Mouse (Mus musculus) lung, postnatal 0 days (tissue): ENCODE data around the gene Lrrc41. TPM values are rescaled to one million over a fixed set of nuclear protein-coding genes. Genes with fewer than 3 reads are reported as not detected.

Experiments used
- ATAC-seq: fragments of 200-750 bp; cut with Nextera tagmentation; 2 replicates; pipeline ENCODE4 v1.8.0; 2017; ENCODE audit warnings: moderate library complexity
- DNase-seq: peaks from one replicate; pipeline ENCODE4 v3.0.0-alpha.2; 2016; ENCODE audit warnings: low spot score
- H3K27ac ChIP-seq: fragments of 300-500 bp; sonication (generic); 2 replicates; pipeline ENCODE4 v1.5.1; 2014; ENCODE audit warnings: antibody characterized with exemption, mild to moderate bottlenecking, low read length, mixed read lengths
- H3K27me3 ChIP-seq: fragments of 300-500 bp; sonication (generic); replicated peaks from 2 replicates; pipeline ENCODE4 v1.6.1; 2014; ENCODE audit warnings: low read length, mixed read lengths; ENCODE audit not compliant: insufficient read depth
- H3K36me3 ChIP-seq: fragments of 300-500 bp; sonication (generic); 2 replicates; pipeline ENCODE4 v1.6.1; 2014; ENCODE audit warnings: low read length, mixed read lengths; ENCODE audit not compliant: insufficient read depth
- H3K4me1 ChIP-seq: fragments of 300-500 bp; sonication (generic); 2 replicates; pipeline ENCODE4 v1.6.1; 2014; ENCODE audit warnings: antibody characterized with exemption, low read depth, low read length, mixed read lengths; ENCODE audit not compliant: insufficient read depth
- H3K4me2 ChIP-seq: fragments of 300-500 bp; sonication (generic); replicated peaks from 2 replicates; pipeline ENCODE4 v1.6.1; 2014; ENCODE audit warnings: low read depth, mild to moderate bottlenecking, low read length, moderate library complexity, mixed read lengths
- H3K4me3 ChIP-seq: fragments of 300-500 bp; sonication (generic); 2 replicates; pipeline ENCODE4 v1.5.1; 2014; ENCODE audit warnings: low read depth, low read length
- H3K9ac ChIP-seq: fragments of 300-500 bp; sonication (generic); replicated peaks from 2 replicates; pipeline ENCODE4 v1.6.1; 2014; ENCODE audit warnings: low read depth, mild to moderate bottlenecking
- H3K9me3 ChIP-seq: fragments of 300-500 bp; sonication (generic); 2 replicates; pipeline ENCODE4 v1.6.1; 2016; ENCODE audit warnings: low read length, mixed read lengths
- CTCF ChIP-seq: IDR thresholded peaks from 2 replicates; pipeline ENCODE4 v1.5.1; 2016; ENCODE audit warnings: antibody characterized with exemption, mild to moderate bottlenecking
- EP300 ChIP-seq: IDR thresholded peaks from 2 replicates; pipeline ENCODE4 v1.6.1; 2016; ENCODE audit warnings: antibody characterized with exemption, mild to moderate bottlenecking, control low read depth
- WGBS: fragments of 180-500 bp; shearing (Covaris S2); extraction: QIAGEN DNeasy Blood & Tissue Kit; methylation state at CpG from one replicate; pipeline ENCODE4 v1.1.7; 2014; 5-methylcytosine and 5-hydroxymethylcytosine counted together
- polyA plus RNA-seq: library from polyadenylated mRNA; unstranded; fragments of >200 nt; fragmentation: Nextera tagmentation; extraction: Ambion mirVana; gene quantifications from 2 replicates; pipeline ENCODE4 v1.2.1, GENCODE M21; 2015

Lrrc41 gene
- polyA plus RNA-seq, 1 experiment from 2014 or later, result 49.0 TPM

DNA sequence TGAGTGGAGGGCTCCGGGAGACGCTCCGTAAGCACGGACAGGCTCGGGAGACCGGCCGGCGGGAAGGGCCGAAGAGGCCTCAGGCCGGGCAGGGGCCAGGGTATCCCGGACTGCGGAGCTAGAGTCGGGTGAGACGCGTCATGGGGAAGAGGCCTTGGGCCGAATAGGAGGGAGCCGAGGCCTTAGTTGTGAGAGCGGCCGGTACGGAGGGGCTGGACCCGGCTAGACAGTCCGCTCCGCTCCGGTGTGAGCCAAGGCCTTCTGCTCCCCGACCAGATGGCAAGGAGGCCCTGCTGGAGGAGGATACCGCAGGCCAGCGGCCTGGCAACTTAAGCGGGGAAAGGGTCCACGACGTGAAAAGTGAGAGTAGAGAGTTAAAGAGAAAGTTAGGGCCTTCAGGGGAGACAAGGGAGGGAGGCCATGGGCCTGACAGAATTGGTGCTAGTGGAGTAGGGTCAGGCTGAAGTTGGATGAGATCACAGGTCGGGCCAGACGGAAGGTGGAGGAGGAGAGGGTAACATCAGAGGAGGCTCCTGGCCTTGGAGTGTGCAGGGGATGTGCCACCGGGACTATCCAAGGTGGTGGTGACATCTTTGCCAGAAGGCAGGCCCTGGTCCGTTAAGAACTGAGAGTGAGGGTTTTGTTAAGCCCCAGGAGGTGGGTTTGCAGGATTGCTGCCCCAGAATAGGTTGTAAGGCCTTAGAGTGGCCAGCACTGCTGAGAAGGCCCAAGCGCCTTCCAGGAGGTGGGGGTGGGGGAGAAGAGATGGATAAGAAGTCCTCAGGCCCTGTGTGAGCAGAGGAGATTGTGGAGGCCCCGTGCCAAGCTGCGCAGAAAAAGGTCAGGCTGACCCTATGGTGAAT, 1.5 kb downstream of the Lrrc41 start:
- ATAC-seq (peak; percentile 12), DNase-seq (peak; percentile 56)
- H3K4me2 ChIP-seq, result peak overlapping the region; percentile 84
- H3K27me3 ChIP-seq, result no peaks in the 10 kb centered on the region
- no peaks in the 10 kb centered on the region for H3K9me3 ChIP-seq
- peak overlapping the region; percentile 98 for H3K9ac ChIP-seq
- peaks cover 15% of the 10 kb centered on the region; the same call in 1 of the 2 replicates for H3K4me1 ChIP-seq
- WGBS, result 1% methylated on average over 37 of the region's 37 CpGs
- TF ChIP-seq EP300, result no peak
- peaks cover 10% of the 10 kb centered on the region; the same call in 1 of the 2 replicates for H3K36me3 ChIP-seq
- peak overlapping the region; percentile 93 for H3K4me3 ChIP-seq
- peak overlapping the region; percentile 98 for H3K27ac ChIP-seq

DNA sequence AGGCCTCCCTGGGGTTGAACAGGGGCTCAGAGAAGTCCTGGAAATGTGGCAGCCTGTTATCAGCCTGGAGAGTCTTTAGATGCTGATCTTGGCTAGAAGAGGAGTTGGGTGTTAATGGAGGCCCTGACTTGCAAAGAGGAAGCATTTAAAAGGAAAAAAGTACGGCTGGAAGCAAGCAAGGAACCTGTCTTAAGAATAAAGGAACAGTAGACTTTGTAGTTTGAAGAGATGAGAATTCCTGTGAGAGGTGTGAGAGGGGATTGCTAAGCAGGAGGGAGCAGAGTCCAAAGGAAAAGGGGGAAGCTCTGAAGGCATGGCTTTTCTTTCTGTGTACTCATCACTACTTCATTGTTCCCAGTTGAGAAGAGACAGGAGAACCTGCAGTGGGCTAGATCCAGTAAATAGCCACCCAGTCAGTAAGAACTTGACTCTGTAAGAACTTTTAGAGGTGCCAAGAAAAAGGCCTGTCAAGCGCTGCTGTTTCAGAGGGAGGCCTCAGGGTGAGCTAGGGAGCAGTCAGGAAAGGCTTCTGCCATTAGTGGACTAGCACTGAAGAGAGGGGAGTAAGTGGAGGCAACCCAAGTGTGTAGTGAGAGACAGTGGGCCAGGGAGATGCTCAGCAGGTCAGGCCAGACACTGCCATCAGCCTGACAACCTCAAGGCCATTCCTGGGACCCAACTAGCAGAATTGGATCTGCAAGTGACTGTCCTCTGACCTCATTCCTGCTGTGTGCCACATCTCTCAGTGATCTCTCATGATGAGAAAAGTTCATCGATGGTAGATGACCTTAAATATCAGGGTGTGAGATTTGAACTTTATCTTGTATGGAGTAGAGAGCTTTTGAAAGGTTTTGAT, 2.4 kb downstream of the Lrrc41 start:
- peak; percentile 47 for DNase-seq
- peak overlapping the region; percentile 93 for H3K4me3 ChIP-seq
- H3K9me3 ChIP-seq, result no peaks in the 10 kb centered on the region
- peak overlapping the region; percentile 98 for H3K9ac ChIP-seq
- no peak for ATAC-seq
- WGBS, result 52% methylated on average over 3 of the region's 3 CpGs
- H3K4me2 ChIP-seq, result peak overlapping the region; percentile 84
- peaks cover 10% of the 10 kb centered on the region; the same call in 1 of the 2 replicates for H3K36me3 ChIP-seq
- H3K4me1 ChIP-seq, result peaks cover 15% of the 10 kb centered on the region; the same call in 1 of the 2 replicates
- TF ChIP-seq CTCF (peak; percentile 23; the same call in 1 of the 2 replicates), EP300 (no peak)
- H3K27me3 ChIP-seq, result no peaks in the 10 kb centered on the region
- peak overlapping the region; percentile 98 for H3K27ac ChIP-seq

DNA sequence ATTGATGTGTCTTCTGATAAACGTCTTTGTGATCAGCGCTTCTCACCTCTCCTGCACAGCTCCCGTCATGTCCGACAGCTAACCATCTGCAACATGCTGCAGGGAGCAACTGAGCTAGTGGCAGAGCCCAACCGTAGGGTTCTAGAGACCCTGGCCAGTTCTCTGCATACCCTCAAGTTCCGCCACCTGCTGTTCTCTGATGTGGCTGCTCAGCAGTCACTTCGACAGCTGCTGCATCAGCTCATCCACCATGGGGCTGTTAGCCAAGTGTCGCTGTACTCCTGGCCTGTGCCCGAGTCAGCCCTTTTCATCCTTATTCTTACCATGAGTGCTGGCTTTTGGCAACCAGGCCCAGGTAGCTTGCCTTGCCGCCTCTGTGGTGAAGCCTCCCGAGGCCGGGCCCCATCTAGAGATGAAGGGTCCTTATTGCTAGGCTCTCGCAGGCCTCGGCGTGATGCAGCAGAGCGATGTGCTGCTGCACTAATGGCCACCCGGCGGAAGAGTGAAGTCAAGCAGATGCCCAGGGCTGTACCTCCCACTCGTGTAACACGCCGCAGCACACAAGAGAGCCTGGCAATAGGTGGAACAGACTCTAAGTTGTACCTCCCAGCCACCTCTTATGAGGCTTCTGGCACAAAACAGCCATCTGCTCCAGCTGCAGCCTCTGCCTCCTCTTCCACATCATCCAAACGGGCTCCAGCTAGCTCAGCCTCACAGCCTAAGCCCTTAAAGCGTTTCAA, 13.6 kb downstream of the Lrrc41 start:
- ATAC-seq (no peak), DNase-seq (no peak)
- Histone ChIP-seq H3K9ac (no peak overlapping the region), H3K36me3 (peaks cover 32% of the 10 kb centered on the region), H3K9me3 (no peaks in the 10 kb centered on the region), H3K4me1 (no peaks in the 10 kb centered on the region), H3K4me2 (no peak overlapping the region), H3K27me3 (no peaks in the 10 kb centered on the region), H3K4me3 (no peak overlapping the region), H3K27ac (no peak overlapping the region)
- WGBS, result 90% methylated on average over 23 of the region's 23 CpGs
- TF ChIP-seq CTCF (no peak), EP300 (no peak)

DNA sequence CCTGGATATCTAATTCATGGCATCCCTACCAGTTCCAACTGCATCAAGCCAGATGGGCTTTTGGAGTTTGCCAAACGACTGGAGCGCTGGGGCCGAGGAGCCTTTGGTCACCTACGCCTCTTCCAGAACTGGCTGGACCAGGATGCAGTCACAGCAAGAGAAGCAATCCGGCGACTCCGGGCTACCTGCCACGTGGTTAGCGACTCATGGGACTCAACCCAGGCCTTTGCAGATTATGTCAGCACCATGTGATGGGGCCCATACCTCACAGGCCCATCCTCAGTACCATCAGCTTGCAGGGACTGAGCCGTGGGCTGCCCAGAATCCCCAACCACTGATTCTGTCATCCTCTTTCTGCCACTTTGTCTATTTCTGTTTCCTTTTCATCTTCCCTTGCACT, 21.2 kb downstream of the Lrrc41 start:
- no peak for DNase-seq
- Histone ChIP-seq H3K4me2 (no peak overlapping the region), H3K9ac (no peak overlapping the region), H3K4me1 (no peaks in the 10 kb centered on the region), H3K36me3 (peaks cover 62% of the 10 kb centered on the region), H3K27ac (no peak overlapping the region), H3K4me3 (no peak overlapping the region), H3K27me3 (no peaks in the 10 kb centered on the region), H3K9me3 (no peaks in the 10 kb centered on the region)
- WGBS, result 83% methylated on average over 10 of the region's 10 CpGs
- TF ChIP-seq CTCF, result no peak
- no peak for TF ChIP-seq EP300
- ATAC-seq, result no peak

DNA sequence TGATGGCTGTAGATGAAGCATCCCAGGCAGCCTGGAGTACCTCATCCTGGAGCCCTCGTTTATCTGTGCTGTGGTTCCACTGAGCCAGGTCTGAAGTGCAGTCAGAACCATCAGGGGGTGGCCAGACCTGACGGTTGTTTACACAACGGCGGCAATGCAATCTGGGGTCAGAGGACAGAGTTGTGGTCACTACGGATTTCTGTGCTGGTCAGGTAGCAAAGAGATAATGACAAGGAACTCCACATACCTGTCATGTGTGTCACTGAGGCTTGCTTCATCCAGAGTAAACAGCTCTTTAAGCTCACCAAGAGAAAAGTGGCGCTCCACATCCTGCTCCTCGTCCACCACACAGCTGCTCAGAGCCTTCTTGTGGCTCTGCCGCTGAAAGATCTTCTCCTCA, 22.1 kb downstream of the Lrrc41 start:
- peaks cover 54% of the 10 kb centered on the region for H3K36me3 ChIP-seq
- ATAC-seq, result no peak

More for the DNA sequence above, 22.1 kb downstream of the Lrrc41 start:
- DNase-seq, result no peak
- TF ChIP-seq CTCF (no peak), EP300 (no peak)
- H3K27me3 ChIP-seq, result no peaks in the 10 kb centered on the region
- no peak overlapping the region for H3K27ac ChIP-seq
- no peak overlapping the region for H3K9ac ChIP-seq
- WGBS, result 56% methylated on average over 8 of the region's 8 CpGs
- no peak overlapping the region for H3K4me3 ChIP-seq
- no peaks in the 10 kb centered on the region for H3K4me1 ChIP-seq
- no peak overlapping the region for H3K4me2 ChIP-seq
- no peaks in the 10 kb centered on the region for H3K9me3 ChIP-seq
